Mouse (Mus musculus): ENCODE results near the gene Trim28.

GRCm38 (mm10) chr7:13043120-13043444, 44.2 kb downstream of the Trim28 start:
- TF ChIP-seq CTCF (IDR thresholded peaks at IDR 0.05; ENCODE audit: borderline replicate concordance, insufficient read depth, low read length) (no peak), POLR2A (IDR thresholded peaks at IDR 0.05; ENCODE audit: low read depth, low read length) (no peak)
